Mouse (Mus musculus) MEL (cell line): ENCODE measurements around the gene Grhl3. TPM values are rescaled to one million over a fixed set of nuclear protein-coding genes. Genes with fewer than 3 reads are reported as not detected.

Experiments
- DNase-seq: peaks from one replicate; pipeline ENCODE4 v3.0.0; 2011; ENCODE audit warnings: low read depth, low spot score
- H3K27ac ChIP-seq: 2 replicates; pipeline ENCODE4 v1.5.1; 2012; ENCODE audit warnings: low read depth, mild to moderate bottlenecking, control low read depth, low read length, moderate library complexity; ENCODE audit not compliant: control insufficient read depth
- H3K27me3 ChIP-seq, 2 experiments: fragments of 150-350 bp in 1 of 2; sonication (generic) in 1 of 2; 2 replicates each; pipeline ENCODE4 v1.6.1; 2012; ENCODE audit warnings: low read length in 2 of 2, mild to moderate bottlenecking in 2 of 2, improper control_type of control experiment in 1 of 2, moderate library complexity in 1 of 2; ENCODE audit not compliant: insufficient read depth in 2 of 2, control insufficient read depth in 1 of 2
- H3K36me3 ChIP-seq, 2 experiments: 2 replicates each; pipeline ENCODE4 v1.6.1; 2012 to 2014; ENCODE audit warnings: low read length in 2 of 2, improper control_type of control experiment in 1 of 2, inconsistent platforms in 1 of 2, mild to moderate bottlenecking in 1 of 2; ENCODE audit not compliant: insufficient read depth in 2 of 2, control insufficient read depth in 1 of 2
- H3K4me1 ChIP-seq, 2 experiments: fragments of 150-350 bp in 1 of 2; sonication (generic) in 1 of 2; 2 replicates each; pipeline ENCODE4 v1.6.1; 2012; ENCODE audit warnings: low read length in 2 of 2, improper control_type of control experiment in 1 of 2, mild to moderate bottlenecking in 1 of 2; ENCODE audit not compliant: insufficient read depth in 2 of 2, control insufficient read depth in 1 of 2
- H3K4me3 ChIP-seq, 2 experiments: fragments of 150-350 bp in 1 of 2; sonication (generic) in 1 of 2; 2 replicates each; pipeline ENCODE4 v1.5.1; 2012; ENCODE audit warnings: low read depth in 2 of 2, low read length in 2 of 2, mild to moderate bottlenecking in 2 of 2, moderate library complexity in 2 of 2, control low read depth in 1 of 2, improper control_type of control experiment in 1 of 2; ENCODE audit not compliant: control insufficient read depth in 1 of 2, insufficient read depth in 1 of 2
- H3K79me2 ChIP-seq: 2 replicates; pipeline ENCODE4 v1.6.1; 2012; ENCODE audit warnings: mild to moderate bottlenecking, low read length, moderate library complexity; ENCODE audit not compliant: control insufficient read depth, poor library complexity, insufficient read depth
- H3K9ac ChIP-seq: 2 replicates; pipeline ENCODE4 v1.6.1; 2012; ENCODE audit warnings: low read depth, mild to moderate bottlenecking, control low read depth, low read length, moderate library complexity; ENCODE audit not compliant: control insufficient read depth, poor library complexity, severe bottlenecking
- H3K9me3 ChIP-seq: fragments of 150-350 bp; sonication (generic); replicated peaks from 2 replicates; pipeline ENCODE4 v1.6.1; 2012; ENCODE audit warnings: mild to moderate bottlenecking, low read length, improper control_type of control experiment, moderate library complexity; ENCODE audit not compliant: insufficient read depth
- BHLHE40 ChIP-seq: IDR thresholded peaks from 2 replicates; pipeline ENCODE4 v1.6.1; 2012; ENCODE audit warnings: low read depth, mild to moderate bottlenecking, inconsistent platforms, low read length, improper control_type of control experiment, borderline replicate concordance
- CHD1 ChIP-seq: IDR thresholded peaks from 2 replicates; pipeline ENCODE4 v1.6.1; 2012; ENCODE audit warnings: low read depth, mild to moderate bottlenecking, inconsistent platforms, low read length, improper control_type of control experiment
- CHD2 ChIP-seq: IDR thresholded peaks from 2 replicates; pipeline ENCODE4 v1.6.1; 2011; ENCODE audit warnings: low read length, improper control_type of control experiment
- E2F4 ChIP-seq: IDR thresholded peaks from 2 replicates; pipeline ENCODE4 v1.6.1; 2011; ENCODE audit warnings: low read depth, low read length, improper control_type of control experiment, borderline replicate concordance
- ELF1 ChIP-seq: IDR thresholded peaks from 2 replicates; pipeline ENCODE4 v1.6.1; 2014; ENCODE audit warnings: low read depth, mild to moderate bottlenecking, inconsistent platforms, low read length, improper control_type of control experiment, moderate library complexity
- EP300 ChIP-seq, 2 experiments: IDR thresholded peaks; 2 replicates each; pipeline ENCODE4 v1.6.1; 2011; ENCODE audit warnings: improper control_type of control experiment in 2 of 2, low read length in 2 of 2, low read depth in 1 of 2, mild to moderate bottlenecking in 1 of 2
- GABPA ChIP-seq: IDR thresholded peaks from 2 replicates; pipeline ENCODE4 v1.6.1; 2012; ENCODE audit warnings: low read depth, mild to moderate bottlenecking, inconsistent platforms, low read length, improper control_type of control experiment, moderate library complexity
- HCFC1 ChIP-seq: IDR thresholded peaks from 2 replicates; pipeline ENCODE4 v1.6.1; 2012; ENCODE audit warnings: low read depth, mild to moderate bottlenecking, inconsistent platforms, low read length, improper control_type of control experiment, moderate library complexity
- KAT2A ChIP-seq: conservative IDR thresholded peaks from 2 replicates; pipeline ENCODE4 v1.6.1; 2012; ENCODE audit warnings: low read depth, low read length, improper control_type of control experiment, inconsistent platforms
- MAFK ChIP-seq: IDR thresholded peaks from 2 replicates; pipeline ENCODE4 v1.6.1; 2011; ENCODE audit warnings: low read depth, mild to moderate bottlenecking, low read length, improper control_type of control experiment, borderline replicate concordance
- MAZ ChIP-seq: IDR thresholded peaks from 2 replicates; pipeline ENCODE4 v1.6.1; 2012; ENCODE audit warnings: low read depth, mild to moderate bottlenecking, inconsistent platforms, low read length, improper control_type of control experiment
- MEF2A ChIP-seq: IDR thresholded peaks from 2 replicates; pipeline ENCODE4 v1.6.1; 2014; ENCODE audit warnings: low read depth, mild to moderate bottlenecking, inconsistent platforms, low read length, improper control_type of control experiment; ENCODE audit not compliant: poor library complexity, insufficient replicate concordance, severe bottlenecking; ENCODE audit errors: extremely low read depth
- MXI1 ChIP-seq: IDR thresholded peaks from 2 replicates; pipeline ENCODE4 v1.6.1; 2011; ENCODE audit warnings: mild to moderate bottlenecking, low read depth, low read length, improper control_type of control experiment
- MYB ChIP-seq: IDR thresholded peaks from 2 replicates; pipeline ENCODE4 v1.6.1; 2011; ENCODE audit warnings: mild to moderate bottlenecking, low read depth, low read length, improper control_type of control experiment
- SIN3A ChIP-seq: IDR thresholded peaks from 2 replicates; pipeline ENCODE4 v1.6.1; 2012; ENCODE audit warnings: low read length, improper control_type of control experiment, inconsistent platforms
- SMC3 ChIP-seq: IDR thresholded peaks from 2 replicates; pipeline ENCODE4 v1.6.1; 2011; ENCODE audit warnings: low read depth, low read length, improper control_type of control experiment
- polyA plus RNA-seq, 2 experiments: library from polyadenylated mRNA; stranded (reverse) in 1 of 2; unstranded in 1 of 2; fragments of >175 nt in 1 of 2; fragments of >200 nt in 1 of 2; gene quantifications; 2 replicates each; pipeline versions ENCODE4 v1.2.1 to v1.2.4; 2012; ENCODE audit warnings: low replicate concordance in 2 of 2, low read depth in 1 of 2; ENCODE audit not compliant: insufficient read length in 2 of 2, insufficient read depth in 1 of 2, missing spikeins in 1 of 2
- total RNA-seq: library from RNA; depleted of rRNA; stranded (reverse); fragments of 300-350 nt; gene quantifications from 2 replicates; pipeline ENCODE4 v1.2.3, GENCODE M21; 2012

Gene Grhl3
- total and polyA plus RNA-seq, 3 experiments: not detected

DNA sequence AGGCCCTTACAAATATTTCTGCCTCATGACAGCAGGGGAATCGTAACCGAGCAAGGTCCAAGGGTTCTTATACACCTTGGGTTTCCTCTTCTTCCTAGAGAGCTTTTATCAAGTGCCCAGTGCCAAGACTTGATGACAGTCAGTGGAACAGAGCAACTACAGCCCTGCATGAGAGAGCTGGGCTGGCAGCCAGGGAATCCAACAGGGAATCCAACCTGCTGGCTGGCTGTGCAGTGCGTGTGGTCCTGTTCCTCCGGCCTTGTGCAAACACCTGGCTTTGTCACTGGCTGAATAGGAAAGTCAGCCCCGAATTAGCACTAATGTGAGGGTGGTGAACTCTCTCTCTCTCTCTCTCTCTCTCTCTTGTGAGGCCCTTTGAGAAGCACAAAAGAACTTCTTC lies 22.5 kb upstream of the Grhl3 start:
- TF ChIP-seq GABPA: no peak
- no peak for TF ChIP-seq HCFC1
- no peak for TF ChIP-seq MEF2A
- no peak for TF ChIP-seq E2F4
- TF ChIP-seq MAZ: no peak
- no peak for TF ChIP-seq CHD2
- no peak for TF ChIP-seq SIN3A
- no peak for TF ChIP-seq MXI1
- TF ChIP-seq KAT2A: no peak
- no peak for TF ChIP-seq MAFK
- TF ChIP-seq CHD1: no peak
- TF ChIP-seq EP300 (IDR thresholded peaks at IDR 0.05; ENCODE audit: low read depth in 1 of 2, low read length in 2 of 2): no peak
- TF ChIP-seq ELF1: no peak
- H3K4me1 ChIP-seq: peaks cover 0 to 7% of the 10 kb centered on the region in 2 experiments; a peak in 1 of 4 replicates
- H3K36me3 ChIP-seq: no peaks in the 10 kb centered on the region
- no peaks in the 10 kb centered on the region for H3K9me3 ChIP-seq
- no peak overlapping the region for H3K4me3 ChIP-seq
- H3K27me3 ChIP-seq: peaks cover 0 to 2% of the 10 kb centered on the region in 2 experiments; a peak in 1 of 4 replicates
- H3K27ac ChIP-seq: no peak overlapping the region
- H3K79me2 ChIP-seq: no peaks in the 10 kb centered on the region
- DNase-seq: no peak
- H3K9ac ChIP-seq: no peak overlapping the region

GRCm38 (mm10) chr4:135591610-135592304 lies 18.3 kb upstream of the Grhl3 start:
- H3K36me3 ChIP-seq: no peaks in the 10 kb centered on the region
- peaks cover 5 to 8% of the 10 kb centered on the region in 2 experiments; a peak in 3 of 4 replicates for H3K27me3 ChIP-seq
- H3K9me3 ChIP-seq: no peaks in the 10 kb centered on the region
- no peak for DNase-seq
- H3K27ac ChIP-seq: no peak overlapping the region
- H3K4me3 ChIP-seq: no peak overlapping the region
- H3K79me2 ChIP-seq: no peaks in the 10 kb centered on the region
- no peak overlapping the region for H3K9ac ChIP-seq
- no peaks in the 10 kb centered on the region for H3K4me1 ChIP-seq
- TF ChIP-seq MYB (no peak), SMC3 (peak; percentile 26; the same call in 1 of the 2 replicates), BHLHE40 (no peak)
